Mouse (Mus musculus): ENCODE measurements around the gene Olfr555.
"Not testable (repeated sequence)": the region's sequence is repeated elsewhere in the genome, so short reads cannot be mapped to it uniquely, and the experiment has no call there.

The Olfr555 gene

GRCm38 (mm10) chr7:102658523-102658922 is at the start of gene Olfr555:
Gene Olfr555, plus strand, starts transcription at chr7:102658823.
- DNase-seq (ENCODE audit: low spot score in 2 of 2): no peak

- DNase-seq (ENCODE audit: low spot score in 2 of 2): no peak
Observed at GRCm38 (mm10) chr7:102618118-102618517, 40.5 kb upstream of the Olfr555 start, which contains the start of gene Olfr553. Gene Olfr553, minus strand, starts transcription at chr7:102618218.

GRCm38 (mm10) chr7:102619608-102620007 is 39.0 kb upstream of the Olfr555 start:
- DNase-seq (ENCODE audit: low spot score in 2 of 2): no peak

- not testable (repeated sequence) for DNase-seq (ENCODE audit: low spot score in 2 of 2)
Observed at GRCm38 (mm10) chr7:102620368-102620767, 38.3 kb upstream of the Olfr555 start.

GRCm38 (mm10) chr7:102636665-102637064 is 22.0 kb upstream of the Olfr555 start:
- peak; percentile 18 to 26 for DNase-seq (ENCODE audit: low spot score in 2 of 2)

GRCm38 (mm10) chr7:102638132-102638531 is 20.5 kb upstream of the Olfr555 start, which contains the start of gene Olfr554:
Gene Olfr554, plus strand, starts transcription at chr7:102638432.
- DNase-seq (ENCODE audit: low spot score in 2 of 2): no peak

- DNase-seq (ENCODE audit: low spot score in 2 of 2): not testable (repeated sequence)
Observed at GRCm38 (mm10) chr7:102644945-102645344, 13.7 kb upstream of the Olfr555 start.

GRCm38 (mm10) chr7:102664599-102664998 is 6.0 kb downstream of the Olfr555 start, which contains the start of gene Olfr556:
Gene Olfr556, plus strand, starts transcription at chr7:102664899.
- no peak for DNase-seq (ENCODE audit: low spot score in 2 of 2)

GRCm38 (mm10) chr7:102665378-102665777 is 6.8 kb downstream of the Olfr555 start:
- DNase-seq (ENCODE audit: low spot score in 2 of 2): no peak

- no peak for DNase-seq (ENCODE audit: low spot score in 2 of 2)
Observed at GRCm38 (mm10) chr7:102676225-102676624, 17.6 kb downstream of the Olfr555 start.

- no peak for DNase-seq (ENCODE audit: low spot score in 2 of 2)
Observed at GRCm38 (mm10) chr7:102681916-102682315, 23.3 kb downstream of the Olfr555 start.

- peak; percentile 83 to 93 for DNase-seq (ENCODE audit: low spot score in 2 of 2)
Observed at GRCm38 (mm10) chr7:102686944-102687501, 28.4 kb downstream of the Olfr555 start, which contains the start of gene Trim68. Gene Trim68, minus strand, starts transcription at chr7:102687327.

GRCm38 (mm10) chr7:102695358-102696125 is 36.9 kb downstream of the Olfr555 start, which contains the start of gene Olfr557:
Gene Olfr557, plus strand, starts transcription at chr7:102695910.
- no peak for DNase-seq (ENCODE audit: low spot score in 2 of 2)

- no peak for DNase-seq (ENCODE audit: low spot score in 2 of 2)
Observed at GRCm38 (mm10) chr7:102698461-102698860, 39.8 kb downstream of the Olfr555 start.

- DNase-seq (ENCODE audit: low spot score in 2 of 2): no peak
Observed at GRCm38 (mm10) chr7:102701915-102702314, 43.3 kb downstream of the Olfr555 start, which contains the start of gene Olfr558. Gene Olfr558, plus strand, starts transcription at chr7:102702215.

All from urinary bladder, postnatal 36 days (tissue).